Mouse (Mus musculus): ENCODE results near the gene Nhlh1.

- no peak for TF ChIP-seq CTCF (IDR thresholded peaks at IDR 0.05)
- no peak for TF ChIP-seq EP300 (IDR thresholded peaks at IDR 0.05)
Measured at GRCm38 (mm10) chr1:172058321-172058720, 948 bp upstream of the Nhlh1 start.

All from lung, postnatal 0 days (tissue).